Mouse (Mus musculus) spleen, adult 2 months (tissue): ENCODE measurements around the gene Itsn2.

Source experiments
- CTCF ChIP-seq: fragments of 200-500 bp; IDR thresholded peaks from 2 replicates; pipeline ENCODE4 v1.5.1; 2011; ENCODE audit warnings: mild to moderate bottlenecking, inconsistent platforms; ENCODE audit not compliant: insufficient read depth, insufficient read length, insufficient replicate concordance; ENCODE audit errors: extremely low read depth
- POLR2A ChIP-seq: fragments of 200-500 bp; IDR thresholded peaks from 2 replicates; pipeline ENCODE4 v1.6.1; 2011; ENCODE audit warnings: low read depth, low read length, inconsistent platforms

DNA sequence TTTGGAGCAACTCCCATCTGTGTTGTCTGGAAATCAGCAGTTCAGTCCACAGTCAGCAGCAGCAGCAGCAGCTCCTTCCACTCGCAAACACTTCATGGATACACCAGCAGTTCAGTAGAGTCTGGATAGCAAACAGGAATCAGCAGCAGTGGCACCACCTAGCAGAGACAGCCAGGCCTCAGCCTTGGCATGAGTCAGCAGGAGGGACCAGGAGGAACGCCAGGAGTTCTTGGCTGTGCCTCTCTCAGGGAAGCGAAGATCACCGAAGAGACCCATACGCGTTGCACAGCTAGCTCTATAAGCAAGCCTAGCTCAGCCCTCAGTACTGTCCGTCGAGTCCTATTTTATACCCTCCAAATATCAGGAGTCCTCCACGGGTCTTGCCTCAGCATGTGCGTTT lies 152.0 kb downstream of the Itsn2 start:
- TF ChIP-seq POLR2A (no peak), CTCF (no peak)
